Mouse (Mus musculus) neural tube, embryonic 15.5 days (tissue): ENCODE results near the gene Dnah14. TPM values are rescaled to one million over a fixed set of nuclear protein-coding genes. Genes with fewer than 3 reads are reported as not detected.

Experiments
- ATAC-seq: fragments of 200-750 bp; cut with Nextera tagmentation; 2 replicates; pipeline ENCODE4 v1.8.0; 2017; ENCODE audit warnings: mild to moderate bottlenecking, moderate TSS enrichment, moderate library complexity; ENCODE audit not compliant: low FRiP score
- H3K27ac ChIP-seq: fragments of 300-500 bp; sonication (generic); replicated peaks from 2 replicates; pipeline ENCODE4 v1.5.1; 2015; ENCODE audit warnings: mild to moderate bottlenecking, inconsistent platforms
- H3K27me3 ChIP-seq: fragments of 300-500 bp; sonication (generic); replicated peaks from 2 replicates; pipeline ENCODE4 v1.6.1; 2015; ENCODE audit warnings: inconsistent platforms
- H3K36me3 ChIP-seq: fragments of 300-500 bp; sonication (generic); 2 replicates; pipeline ENCODE4 v1.6.1; 2015; ENCODE audit warnings: inconsistent platforms
- H3K4me1 ChIP-seq: fragments of 300-500 bp; sonication (generic); 2 replicates; pipeline ENCODE4 v1.6.1; 2015; ENCODE audit warnings: inconsistent platforms
- H3K4me2 ChIP-seq: fragments of 300-500 bp; sonication (generic); 2 replicates; pipeline ENCODE4 v1.6.1; 2015; ENCODE audit warnings: inconsistent platforms, mild to moderate bottlenecking, moderate library complexity
- H3K4me3 ChIP-seq: fragments of 300-500 bp; sonication (generic); replicated peaks from 2 replicates; pipeline ENCODE4 v1.5.1; 2015; ENCODE audit warnings: mild to moderate bottlenecking, inconsistent platforms
- H3K9ac ChIP-seq: fragments of 300-500 bp; sonication (generic); replicated peaks from 2 replicates; pipeline ENCODE4 v1.6.1; 2015; ENCODE audit warnings: mild to moderate bottlenecking, inconsistent platforms
- H3K9me3 ChIP-seq: fragments of 300-500 bp; sonication (generic); replicated peaks from 2 replicates; pipeline ENCODE4 v1.6.1; 2016; ENCODE audit warnings: inconsistent platforms
- WGBS: fragments of 180-500 bp; shearing (Covaris S2); methylation state at CpG from one replicate; pipeline ENCODE4 v1.1.7; 2015; ENCODE audit warnings: mixed read lengths; 5-methylcytosine and 5-hydroxymethylcytosine counted together
- polyA plus RNA-seq: library from polyadenylated mRNA; unstranded; fragments of >200 nt; fragmentation: Nextera tagmentation; extraction: Ambion mirVana; gene quantifications from 2 replicates; pipeline ENCODE4 v1.2.1, GENCODE M21; 2015

The Dnah14 gene
- polyA plus RNA-seq, 1 experiment from 2014 or later: 0.29 TPM

DNA sequence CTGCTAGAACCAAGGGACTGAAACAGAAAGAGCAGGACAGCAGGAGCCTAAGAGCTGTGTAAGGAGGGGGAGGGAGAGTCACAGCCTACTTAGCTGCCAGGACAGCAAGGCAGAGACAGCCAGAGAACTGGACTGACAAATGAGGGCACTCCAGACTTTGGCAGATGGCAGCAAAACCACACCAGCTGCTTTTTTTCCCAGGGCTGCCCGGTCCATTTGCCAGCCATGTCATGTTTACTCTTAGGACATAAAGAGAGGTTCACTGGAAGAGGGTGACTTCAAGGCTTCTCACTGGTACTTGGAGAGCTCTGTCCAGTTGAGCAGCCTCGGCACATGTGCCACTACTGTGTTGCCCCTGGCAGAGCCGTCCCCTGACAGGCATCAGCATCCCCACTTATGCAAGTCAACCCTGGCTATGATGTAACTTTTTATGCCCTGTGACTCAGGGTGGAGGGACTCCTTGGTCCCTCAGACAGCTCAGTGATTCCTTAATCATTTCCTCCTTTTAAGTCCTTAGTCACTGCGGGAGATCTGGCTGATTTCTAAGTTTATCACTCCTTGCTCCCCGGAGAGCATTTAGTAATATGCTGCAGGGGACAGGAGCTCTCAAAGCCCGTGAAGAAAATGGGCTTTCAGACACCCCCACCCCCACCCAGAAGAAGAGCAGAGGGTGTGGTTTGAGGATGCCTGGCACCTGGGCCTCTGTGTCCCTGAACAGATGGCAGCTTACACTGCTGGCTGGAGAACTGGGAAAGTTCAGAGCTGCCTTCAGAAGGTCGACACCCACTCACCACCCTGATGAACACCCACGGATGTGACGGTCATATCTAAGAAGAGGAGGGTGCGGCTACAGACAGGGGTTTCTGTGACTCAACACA lies 23.6 kb upstream of the Dnah14 start:
- peak; percentile 73 for ATAC-seq
- no peak overlapping the region for H3K9ac ChIP-seq
- peaks cover 13% of the 10 kb centered on the region for H3K4me1 ChIP-seq
- H3K36me3 ChIP-seq: no peaks in the 10 kb centered on the region
- no peaks in the 10 kb centered on the region for H3K9me3 ChIP-seq
- 28% methylated on average over 10 of the region's 10 CpGs for WGBS
- H3K27me3 ChIP-seq: peaks cover 3% of the 10 kb centered on the region; the same call in 1 of the 2 replicates
- no peak overlapping the region for H3K4me2 ChIP-seq
- 0 out of 2 replicates have a peak overlapping the region, but pooled peaks have one; percentile 15 for H3K27ac ChIP-seq
- no peak overlapping the region for H3K4me3 ChIP-seq

- H3K27ac ChIP-seq: no peak overlapping the region
- ATAC-seq: no peak
- WGBS: 88% methylated on average over 5 of the region's 5 CpGs
Observed at GRCm38 (mm10) chr1:181555475-181555874, 20.9 kb upstream of the Dnah14 start.

DNA sequence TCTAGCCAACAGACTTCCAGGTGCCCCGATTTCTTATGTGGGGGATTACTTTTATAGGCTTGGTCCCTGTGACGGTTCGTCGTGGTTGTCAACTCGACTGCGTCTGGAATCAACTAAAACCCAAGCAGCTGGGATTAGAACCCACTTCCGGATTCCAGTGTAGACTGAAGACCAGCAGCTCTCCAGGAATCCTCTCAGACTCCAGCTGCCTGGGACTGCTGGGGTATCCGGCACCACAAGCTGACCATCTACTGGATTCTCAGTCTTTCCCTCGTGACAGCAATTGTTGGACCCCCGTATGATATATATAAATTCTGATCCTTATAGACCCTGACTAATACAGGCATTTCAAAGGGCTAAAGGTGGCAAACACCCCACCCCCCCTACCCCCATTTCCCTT lies 16.7 kb upstream of the Dnah14 start:
- Histone ChIP-seq H3K36me3 (no peaks in the 10 kb centered on the region), H3K4me3 (no peak overlapping the region), H3K27me3 (no peaks in the 10 kb centered on the region; the same call in 1 of the 2 replicates), H3K9ac (no peak overlapping the region), H3K4me2 (no peak overlapping the region), H3K4me1 (peaks cover 22% of the 10 kb centered on the region), H3K9me3 (no peaks in the 10 kb centered on the region), H3K27ac (no peak overlapping the region)
- ATAC-seq: no peak
- WGBS: 71% methylated on average over 10 of the region's 10 CpGs

More at GRCm38 (mm10) chr1:181555475-181555874, 20.9 kb upstream of the Dnah14 start:
- Histone ChIP-seq H3K4me3 (no peak overlapping the region), H3K9ac (no peak overlapping the region), H3K4me2 (no peak overlapping the region), H3K36me3 (no peaks in the 10 kb centered on the region), H3K9me3 (no peaks in the 10 kb centered on the region), H3K27me3 (no peaks in the 10 kb centered on the region; the same call in 1 of the 2 replicates), H3K4me1 (peaks cover 16% of the 10 kb centered on the region)

DNA sequence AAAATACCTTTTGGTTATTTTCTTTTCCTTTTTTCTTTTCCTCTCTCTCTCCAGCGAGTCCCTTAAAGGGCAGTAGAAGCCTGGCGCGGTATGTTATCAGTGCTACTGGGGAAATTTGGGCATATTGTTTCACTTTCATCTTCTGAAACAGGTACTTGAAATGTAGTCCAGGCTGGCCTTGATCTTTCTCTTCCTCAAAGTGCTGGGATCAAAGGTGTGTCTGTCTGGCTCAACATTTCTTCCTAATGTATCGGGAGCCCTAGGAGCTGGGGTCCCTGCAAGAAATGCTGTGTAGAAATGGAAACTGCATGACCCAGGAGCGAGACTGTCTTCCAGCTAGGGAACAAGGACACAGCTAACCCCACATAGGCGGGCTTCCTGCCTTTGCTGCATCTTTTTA lies 16.0 kb upstream of the Dnah14 start:
- H3K9ac ChIP-seq: no peak overlapping the region
- H3K4me2 ChIP-seq: no peak overlapping the region
- H3K27me3 ChIP-seq: no peaks in the 10 kb centered on the region; the same call in 1 of the 2 replicates
- 76% methylated on average over 6 of the region's 6 CpGs for WGBS
- H3K27ac ChIP-seq: no peak overlapping the region
- ATAC-seq: no peak
- H3K9me3 ChIP-seq: no peaks in the 10 kb centered on the region
- no peak overlapping the region for H3K4me3 ChIP-seq
- H3K36me3 ChIP-seq: no peaks in the 10 kb centered on the region
- H3K4me1 ChIP-seq: peaks cover 22% of the 10 kb centered on the region

DNA sequence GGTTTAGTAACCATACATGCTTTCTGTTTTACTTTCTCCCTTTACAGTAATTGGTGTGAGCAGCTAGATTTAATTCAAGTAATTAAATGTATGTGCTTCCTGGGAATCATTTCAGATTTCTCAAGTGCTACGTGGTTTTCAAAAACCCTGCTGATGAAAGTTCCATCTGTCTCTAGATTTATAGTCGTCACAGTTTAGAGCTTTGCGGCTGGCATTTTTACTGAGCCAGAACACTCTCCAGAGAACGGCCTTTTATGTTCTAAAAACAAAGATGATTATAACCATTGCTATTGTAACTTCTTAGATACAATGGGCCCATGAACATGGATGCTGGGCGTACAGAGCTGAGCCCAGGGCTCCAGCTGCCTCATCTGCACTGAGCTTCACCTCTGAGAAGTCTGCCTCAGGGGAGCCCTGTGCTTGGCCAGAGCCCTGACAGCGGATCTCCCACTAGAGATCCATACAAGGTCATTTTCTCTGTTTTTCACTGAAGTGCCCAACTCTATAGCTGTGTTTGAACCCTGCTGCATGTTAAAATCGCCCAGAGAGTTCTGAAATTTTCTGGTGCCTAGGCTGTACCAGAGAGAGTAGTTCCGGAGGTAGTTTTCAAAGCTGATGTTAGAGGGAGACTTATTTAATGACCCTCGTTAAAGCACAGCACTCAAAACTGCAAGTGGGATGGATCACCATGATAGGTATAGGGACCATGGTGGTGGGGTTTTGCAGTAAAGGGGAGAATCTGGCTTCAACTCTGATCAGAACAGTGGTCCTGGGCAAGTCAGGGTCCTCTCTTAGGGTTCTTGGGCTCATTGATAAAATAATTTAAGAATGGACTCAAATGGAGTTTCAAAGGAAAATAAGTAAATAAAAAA lies 15.2 kb upstream of the Dnah14 start:
- Histone ChIP-seq H3K36me3 (no peaks in the 10 kb centered on the region), H3K27ac (peak overlapping the region; percentile 33; the same call in 1 of the 2 replicates), H3K9ac (no peak overlapping the region), H3K4me1 (peaks cover 22% of the 10 kb centered on the region), H3K27me3 (no peaks in the 10 kb centered on the region; the same call in 1 of the 2 replicates), H3K4me2 (no peak overlapping the region), H3K9me3 (no peaks in the 10 kb centered on the region), H3K4me3 (no peak overlapping the region)
- 15% methylated on average over 9 of the region's 9 CpGs for WGBS
- ATAC-seq: no peak; the same call in 1 of the 2 replicates

DNA sequence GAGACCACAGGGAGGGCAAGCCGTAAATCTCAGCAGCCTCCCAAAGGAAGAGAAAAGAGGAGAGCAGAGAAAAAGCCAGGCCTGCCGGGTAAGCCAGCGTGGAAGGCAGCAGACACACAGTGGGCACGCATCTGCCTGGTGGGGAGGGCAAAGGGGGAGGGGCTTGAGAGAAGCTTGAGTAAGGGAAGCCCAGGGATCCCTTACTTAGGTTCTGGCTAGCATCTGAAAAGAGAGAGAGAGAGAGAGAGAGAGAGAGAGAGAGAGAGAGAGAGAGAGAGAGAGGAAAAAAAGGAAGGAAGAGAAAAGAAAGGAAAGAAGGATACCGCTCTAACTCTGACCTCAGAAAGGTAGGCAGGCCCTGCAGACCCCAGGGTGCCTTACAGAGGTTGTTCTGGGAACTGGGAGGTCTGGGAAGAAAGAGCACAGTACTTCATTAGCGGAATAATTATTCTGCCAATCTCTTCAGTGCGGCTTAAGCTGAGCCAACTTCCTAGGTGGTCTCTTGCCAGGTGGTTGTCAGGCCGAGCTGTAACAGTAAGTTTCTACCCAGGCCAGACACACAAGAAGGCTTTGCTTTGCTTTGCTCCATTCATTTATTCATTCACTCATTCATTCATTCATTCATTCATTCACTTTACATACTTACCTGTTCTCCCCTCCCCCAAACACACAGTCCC lies 14.5 kb upstream of the Dnah14 start:
- peaks cover 22% of the 10 kb centered on the region for H3K4me1 ChIP-seq
- no peak overlapping the region for H3K4me3 ChIP-seq
- 11% methylated on average over 8 of the region's 8 CpGs for WGBS
- H3K9me3 ChIP-seq: no peaks in the 10 kb centered on the region
- H3K9ac ChIP-seq: no peak overlapping the region
- H3K36me3 ChIP-seq: no peaks in the 10 kb centered on the region
- ATAC-seq: no peak
- H3K27me3 ChIP-seq: no peaks in the 10 kb centered on the region; the same call in 1 of the 2 replicates
- no peak overlapping the region for H3K27ac ChIP-seq
- no peak overlapping the region for H3K4me2 ChIP-seq

GRCm38 (mm10) chr1:181569447-181569846 lies 6.9 kb upstream of the Dnah14 start:
- H3K9me3 ChIP-seq: no peaks in the 10 kb centered on the region
- H3K4me2 ChIP-seq: no peak overlapping the region
- H3K9ac ChIP-seq: no peak overlapping the region
- no peaks in the 10 kb centered on the region for H3K27me3 ChIP-seq
- no peak overlapping the region for H3K4me3 ChIP-seq
- 75% methylated on average over 9 of the region's 9 CpGs for WGBS
- ATAC-seq: no peak
- H3K4me1 ChIP-seq: no peaks in the 10 kb centered on the region
- no peaks in the 10 kb centered on the region for H3K36me3 ChIP-seq
- H3K27ac ChIP-seq: no peak overlapping the region

DNA sequence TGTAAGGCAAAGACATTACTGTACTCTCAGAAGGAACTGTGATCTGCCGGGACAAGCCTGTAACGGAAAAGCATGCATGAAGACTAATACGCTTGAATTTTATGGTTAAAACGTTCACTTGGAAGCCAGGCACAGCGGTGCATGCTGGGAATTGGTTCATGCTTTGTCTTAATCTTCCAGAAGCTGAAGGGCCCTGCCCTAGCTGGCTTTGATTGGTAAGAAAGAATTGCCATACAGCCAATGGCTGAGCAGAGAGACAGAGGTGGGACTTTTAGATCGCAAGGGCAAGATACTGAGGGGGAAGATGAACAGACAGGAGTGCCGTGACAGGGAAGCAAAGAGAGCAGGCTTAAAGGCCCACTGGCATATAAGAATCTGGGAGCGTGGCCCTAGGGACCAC lies 6.8 kb downstream of the Dnah14 start:
- Histone ChIP-seq H3K4me2 (peak overlapping the region; percentile 43), H3K4me1 (0 out of 2 replicates have a peak, but pooled peaks cover 6% of the 10 kb centered on the region), H3K27ac (no peak overlapping the region), H3K4me3 (no peak overlapping the region), H3K27me3 (no peaks in the 10 kb centered on the region), H3K9me3 (no peaks in the 10 kb centered on the region), H3K36me3 (no peaks in the 10 kb centered on the region), H3K9ac (no peak overlapping the region)
- ATAC-seq: peak; percentile 66; the same call in 1 of the 2 replicates
- WGBS: 49% methylated on average over 8 of the region's 8 CpGs

- Histone ChIP-seq H3K27ac (no peak overlapping the region), H3K9me3 (no peaks in the 10 kb centered on the region), H3K4me2 (no peak overlapping the region), H3K36me3 (no peaks in the 10 kb centered on the region), H3K9ac (no peak overlapping the region), H3K4me1 (no peaks in the 10 kb centered on the region), H3K4me3 (no peak overlapping the region), H3K27me3 (no peaks in the 10 kb centered on the region)
- 82% methylated on average over 6 of the region's 6 CpGs for WGBS
- ATAC-seq: no peak
Observed at GRCm38 (mm10) chr1:181589116-181589515, 12.8 kb downstream of the Dnah14 start.

DNA sequence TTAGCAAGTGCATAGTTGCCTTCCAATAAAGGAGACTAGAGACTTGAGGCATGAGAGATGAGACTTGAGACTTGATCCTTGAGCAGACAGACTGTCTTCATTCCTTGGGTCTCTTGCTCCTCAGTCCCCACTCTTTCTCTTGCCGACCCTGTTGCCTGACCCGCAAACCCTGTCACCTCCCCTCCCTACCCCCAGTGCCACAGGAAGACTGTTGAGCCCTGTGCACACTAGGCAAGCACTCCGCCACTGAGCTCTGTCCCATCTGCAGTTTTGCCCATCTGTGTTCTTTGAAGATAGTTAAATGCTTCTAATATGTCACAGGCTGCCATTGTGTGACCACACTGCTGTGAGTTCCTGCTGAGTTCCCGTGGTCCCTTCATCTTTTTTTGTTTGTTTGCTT lies 23.0 kb downstream of the Dnah14 start:
- Histone ChIP-seq H3K4me2 (no peak overlapping the region), H3K4me1 (no peaks in the 10 kb centered on the region), H3K9ac (no peak overlapping the region), H3K27me3 (no peaks in the 10 kb centered on the region), H3K4me3 (no peak overlapping the region), H3K36me3 (no peaks in the 10 kb centered on the region), H3K27ac (no peak overlapping the region), H3K9me3 (no peaks in the 10 kb centered on the region)
- WGBS: 38% methylated on average over 4 of the region's 4 CpGs
- no peak for ATAC-seq

DNA sequence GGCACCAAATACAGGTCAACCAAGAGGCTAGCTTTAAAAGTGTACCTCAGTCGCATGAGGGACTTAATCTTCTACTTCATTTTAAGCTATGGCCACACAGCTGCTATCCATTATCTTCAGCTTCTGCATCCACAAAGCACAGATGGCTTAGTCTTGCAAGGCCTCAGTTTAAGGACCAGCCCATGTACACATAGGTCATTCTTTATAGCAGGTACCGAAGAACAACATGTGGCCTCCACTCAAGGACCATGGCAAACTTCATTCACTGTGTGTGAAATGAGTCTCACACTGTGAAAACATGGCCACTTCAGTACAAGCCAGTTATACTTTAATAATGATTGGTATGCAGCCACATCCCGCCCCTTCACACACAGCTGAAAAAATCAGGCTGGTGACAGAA lies 34.8 kb downstream of the Dnah14 start:
- Histone ChIP-seq H3K4me1 (0 out of 2 replicates have a peak, but pooled peaks cover 4% of the 10 kb centered on the region), H3K27ac (no peak overlapping the region), H3K9me3 (no peaks in the 10 kb centered on the region), H3K27me3 (no peaks in the 10 kb centered on the region), H3K4me2 (no peak overlapping the region), H3K36me3 (no peaks in the 10 kb centered on the region), H3K9ac (no peak overlapping the region), H3K4me3 (no peak overlapping the region)
- WGBS: 63% methylated on average over 3 of the region's 3 CpGs
- no peak for ATAC-seq
